Mouse (Mus musculus) left cerebral cortex, postnatal 36 days (tissue): ENCODE measurements around the gene Lonp2. TPM values are rescaled to one million over a fixed set of nuclear protein-coding genes. Genes with fewer than 3 reads are reported as not detected.

Experiments
- DNase-seq, 2 experiments: peaks; one replicate each; pipeline ENCODE4 v3.0.0; 2021 to 2022; ENCODE audit warnings: low spot score in 2 of 2, mixed read lengths in 1 of 2
- intact Hi-C: fragments of 180-260 bp; cut with DNase I; formaldehyde crosslinking; loops from one replicate; pipeline ENCODE4 v1.15.1; 2025
- total RNA-seq, 2 experiments: library from RNA; stranded (reverse); gene quantifications; 2 replicates each; pipeline ENCODE4 v1.2.3; 2021

The Lonp2 gene
- total RNA-seq, 2 experiments from 2014 or later = 65.9 to 67.0 TPM

GRCm38 (mm10) chr8:86698811-86699421 lies 75.1 kb downstream of the Lonp2 start:
- intact Hi-C loops = no loop called here
- DNase-seq = no peak

GRCm38 (mm10) chr8:86699471-86699870 lies 75.6 kb downstream of the Lonp2 start:
- intact Hi-C loops = no loop called here
- DNase-seq = no peak

GRCm38 (mm10) chr8:86702453-86702852 lies 78.6 kb downstream of the Lonp2 start:
- no peak for DNase-seq
- intact Hi-C loops = no loop called here

DNA sequence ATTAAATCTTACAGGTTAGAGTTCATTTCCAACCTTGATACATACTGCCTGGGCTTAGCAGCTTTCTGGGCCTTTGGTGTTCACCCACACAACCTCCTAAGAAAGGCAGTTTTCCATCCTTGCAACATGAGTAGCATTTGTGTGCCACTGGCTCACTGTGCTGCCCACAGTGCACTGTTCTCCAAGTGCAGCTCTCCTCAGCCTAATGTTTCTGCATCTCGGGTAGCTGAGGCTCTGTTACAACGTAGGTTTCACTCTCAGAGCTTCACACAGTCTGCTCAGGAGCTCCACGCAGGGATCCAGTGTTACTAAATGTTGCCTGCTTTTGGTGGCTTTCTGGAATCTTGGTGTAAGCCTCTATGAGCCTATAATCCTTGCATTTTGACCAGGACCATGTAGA lies 81.5 kb downstream of the Lonp2 start:
- no peak for DNase-seq
- intact Hi-C loops = no loop called here

DNA sequence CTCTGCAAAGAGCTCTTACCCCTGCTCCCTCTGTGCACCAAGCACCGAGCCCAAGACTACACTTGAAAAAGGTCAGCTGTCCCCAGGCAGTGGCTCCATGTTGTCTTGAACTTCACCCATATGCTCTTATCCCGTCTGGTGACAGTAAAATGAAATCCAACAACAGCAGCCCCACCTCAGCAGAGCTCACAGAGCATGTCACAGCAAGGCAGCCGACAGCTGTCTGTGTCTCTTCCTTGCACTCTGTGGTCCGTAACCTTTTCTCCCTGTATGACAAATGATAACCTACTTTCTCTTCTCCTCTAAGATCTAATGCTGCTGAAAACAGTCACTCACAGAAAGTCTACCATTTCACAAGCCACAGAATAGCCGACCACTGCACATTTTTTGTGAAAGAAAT lies 82.9 kb downstream of the Lonp2 start:
- intact Hi-C loops = no loop called here
- DNase-seq = no peak

DNA sequence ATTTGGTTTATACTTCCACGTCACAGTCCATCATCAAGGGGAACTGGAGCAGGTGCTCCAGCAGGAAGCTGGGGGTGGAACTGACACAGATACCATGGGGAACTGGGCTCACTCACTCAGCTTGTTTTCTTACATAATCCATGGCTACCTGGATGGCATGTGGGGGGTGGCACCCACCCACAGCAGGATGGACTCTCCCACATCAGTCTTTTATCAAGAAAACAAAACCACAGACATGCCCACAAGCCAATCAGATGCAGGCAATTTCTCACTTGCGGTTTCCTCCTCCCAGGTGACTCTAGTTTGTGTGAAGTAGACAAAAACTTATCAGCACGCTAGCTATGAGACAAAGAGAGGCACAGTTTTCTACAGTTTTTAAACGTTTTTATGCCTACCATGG lies 84.0 kb downstream of the Lonp2 start:
- intact Hi-C loops = no loop called here
- DNase-seq = peak in 1 of 2 experiments; percentile 48

- intact Hi-C loops = loop anchor here (10.0 kb wide), 1 partner anchor 58 kb away; no protein-coding TSS in a partner anchor
These were observed 88.8 kb downstream of the Lonp2 start for GRCm38 (mm10) chr8:86712594-86712993.

DNA sequence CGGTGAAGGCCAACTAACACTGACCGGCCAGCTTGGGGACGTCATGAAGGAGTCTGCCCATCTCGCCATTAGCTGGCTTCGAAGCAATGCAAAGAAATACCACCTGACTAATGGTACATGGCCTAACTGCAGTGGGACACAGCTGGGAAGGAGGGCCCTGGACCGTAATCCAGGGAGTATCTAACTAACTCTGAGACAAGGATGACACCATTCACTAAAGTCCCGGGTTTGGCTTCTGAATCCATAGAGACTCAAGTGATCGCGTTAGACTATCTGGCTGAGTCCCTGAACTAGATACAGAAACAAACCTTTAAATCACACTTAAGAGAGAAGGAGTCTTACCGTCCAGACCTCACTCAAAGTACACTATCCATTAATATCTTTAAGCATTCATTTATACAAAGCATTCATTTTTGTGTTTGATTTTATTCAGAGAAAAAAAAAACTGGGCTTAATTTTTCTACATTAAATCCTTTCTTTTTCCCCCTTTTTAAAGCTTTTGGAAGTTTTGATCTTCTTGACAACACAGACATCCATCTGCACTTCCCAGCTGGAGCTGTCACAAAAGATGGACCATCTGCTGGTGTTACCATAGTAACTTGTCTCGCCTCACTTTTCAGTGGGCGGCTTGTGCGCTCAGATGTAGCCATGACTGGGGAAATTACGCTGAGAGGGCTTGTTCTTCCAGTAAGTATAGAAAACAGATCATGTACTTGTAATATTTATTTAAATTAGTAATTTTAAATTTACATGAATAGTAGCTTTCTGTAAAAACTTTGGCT lies 89.8 kb downstream of the Lonp2 start:
- peak; percentile 62 to 72 for DNase-seq
- intact Hi-C loops = loop anchor here (10.0 kb wide), 1 partner anchor 59 kb away; no protein-coding TSS in a partner anchor

More at GRCm38 (mm10) chr8:86712594-86712993, 88.8 kb downstream of the Lonp2 start:
- DNase-seq = no peak

DNA sequence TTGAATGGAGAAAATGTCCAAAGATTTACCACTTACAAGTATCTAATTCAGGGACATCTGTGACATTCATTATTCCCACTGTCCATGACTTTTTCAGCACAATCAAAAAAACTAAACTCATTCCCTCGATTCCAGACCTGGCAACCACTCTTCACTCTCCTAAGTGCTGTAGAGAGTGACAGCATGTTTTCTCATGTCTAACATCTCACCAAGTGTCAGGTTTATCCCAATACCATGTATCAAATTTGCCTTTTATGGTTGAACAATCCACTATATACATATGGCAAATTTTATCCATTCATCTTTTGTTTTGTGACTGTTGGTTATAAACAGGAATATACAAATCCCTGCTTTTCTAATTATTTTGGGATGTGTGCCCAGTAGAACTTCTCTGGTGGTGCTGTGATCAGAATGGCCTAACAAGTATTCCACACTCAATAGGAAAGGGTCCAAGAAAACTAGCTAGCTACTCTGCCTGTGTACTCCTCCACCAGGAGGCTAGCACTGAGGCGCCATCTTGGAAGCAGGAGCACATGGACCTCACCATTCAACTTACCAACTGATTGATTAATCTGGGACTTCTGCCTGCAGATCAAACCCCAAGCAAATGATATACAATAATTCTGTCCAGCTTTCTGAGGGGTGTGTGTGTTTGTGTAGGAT lies 94.6 kb downstream of the Lonp2 start:
- DNase-seq = no peak
- intact Hi-C loops = loop anchor here (10.0 kb wide), 1 partner anchor 64 kb away; no protein-coding TSS in a partner anchor

- intact Hi-C loops = loop anchor here (10.0 kb wide), 1 partner anchor 65 kb away; no protein-coding TSS in a partner anchor
- DNase-seq = no peak
These were observed 95.5 kb downstream of the Lonp2 start for GRCm38 (mm10) chr8:86719368-86719767.

DNA sequence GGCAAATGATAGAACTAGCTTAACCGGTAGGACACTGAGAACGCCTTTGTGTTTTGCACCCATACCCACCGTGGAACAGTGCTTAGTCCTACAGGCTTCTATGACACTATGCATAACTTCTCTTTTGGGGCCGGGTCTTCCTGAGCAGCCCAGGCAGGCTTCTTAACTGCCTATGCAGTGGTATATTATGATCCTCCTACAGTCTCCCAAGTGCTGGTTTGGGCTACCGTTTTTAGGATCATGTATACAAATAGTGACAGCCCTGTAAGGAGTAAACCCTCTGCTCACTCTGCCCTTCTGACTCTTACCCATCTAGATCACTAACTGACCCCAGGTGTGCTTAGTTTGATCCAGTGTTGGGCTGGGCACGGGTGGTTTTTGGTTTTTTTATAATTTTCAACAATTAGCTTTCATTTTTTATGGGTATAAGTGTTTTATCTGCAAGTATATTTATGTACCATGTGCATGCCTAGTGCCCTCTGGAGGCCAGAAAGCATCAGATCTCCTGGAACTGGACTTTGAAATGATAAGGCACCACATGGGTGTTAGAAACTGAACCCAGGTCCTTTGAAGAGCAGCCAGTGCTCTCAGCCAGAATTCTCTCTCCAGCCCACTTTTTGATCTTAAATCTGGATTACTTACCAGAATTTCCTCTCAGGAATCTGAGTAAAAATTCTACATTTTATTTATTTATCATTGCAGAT lies 97.1 kb downstream of the Lonp2 start:
- no peak for DNase-seq
- intact Hi-C loops = no loop called here

- intact Hi-C loops = no loop called here
- no peak for DNase-seq
These were observed 97.6 kb downstream of the Lonp2 start for GRCm38 (mm10) chr8:86721490-86721889.

GRCm38 (mm10) chr8:86726959-86727358 lies 103.1 kb downstream of the Lonp2 start:
- intact Hi-C loops = no loop called here
- DNase-seq = no peak

- no peak for DNase-seq
- intact Hi-C loops = no loop called here
These were observed 104.5 kb downstream of the Lonp2 start for GRCm38 (mm10) chr8:86728224-86728950.

DNA sequence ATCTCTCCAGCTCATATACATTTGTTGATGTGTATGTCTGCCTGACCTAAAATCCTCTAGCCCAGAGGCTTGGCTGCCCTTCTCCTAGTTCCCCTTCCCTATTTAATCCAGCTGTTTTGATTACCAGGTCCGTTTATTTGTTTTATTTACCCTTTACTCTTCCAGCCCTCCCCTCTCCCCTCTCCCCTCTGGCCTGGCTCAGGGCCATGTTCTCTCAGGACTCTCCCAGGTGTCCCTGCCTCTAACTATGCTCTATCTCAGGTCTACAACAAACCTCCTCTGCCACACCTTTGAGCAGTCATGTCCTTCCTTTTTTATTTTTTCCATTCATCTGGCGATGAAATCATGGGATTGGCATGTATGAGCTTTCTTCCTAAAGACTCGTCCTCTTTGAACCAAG lies 106.5 kb downstream of the Lonp2 start:
- no peak for DNase-seq
- intact Hi-C loops = no loop called here

DNA sequence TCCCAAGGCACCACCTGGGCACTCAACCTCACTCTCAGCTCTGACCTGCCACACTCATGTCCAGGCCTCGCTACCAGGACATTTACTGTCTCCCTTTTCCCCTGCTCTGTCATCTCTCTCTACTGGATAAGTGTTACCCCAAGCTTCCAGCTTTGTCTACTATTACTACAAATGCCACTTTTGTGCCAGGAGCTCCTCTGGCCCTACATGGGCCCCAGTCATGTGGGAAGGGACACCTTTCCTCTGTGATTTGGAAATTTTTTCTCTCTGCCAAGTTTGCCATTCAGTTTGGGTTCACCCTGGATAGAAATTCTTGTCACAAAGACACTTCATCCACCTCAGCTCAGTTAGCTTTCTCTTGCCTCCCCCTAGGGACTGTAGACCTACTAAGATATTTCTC lies 107.0 kb downstream of the Lonp2 start:
- intact Hi-C loops = no loop called here
- no peak for DNase-seq

DNA sequence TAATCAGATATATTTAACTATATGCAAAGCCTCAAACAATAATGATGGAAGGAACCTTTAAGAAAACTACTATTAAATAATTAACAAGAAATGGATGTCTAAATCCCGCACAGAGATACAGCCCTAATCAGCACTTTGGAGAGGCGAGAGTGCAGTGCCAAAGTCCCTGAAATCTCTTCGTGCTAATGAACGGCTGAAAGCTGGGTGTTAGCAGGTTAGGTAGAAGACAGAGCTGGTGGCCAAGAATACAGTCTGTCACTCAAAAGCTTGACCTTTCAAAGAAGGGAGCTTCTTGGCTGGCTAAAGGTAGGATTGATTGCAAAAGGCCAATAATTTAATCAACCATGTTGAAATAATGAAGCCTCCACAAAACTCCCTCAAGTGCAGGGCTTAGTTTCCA lies 110.3 kb downstream of the Lonp2 start:
- intact Hi-C loops = no loop called here
- no peak for DNase-seq

- intact Hi-C loops = no loop called here
- no peak for DNase-seq
These were observed 111.1 kb downstream of the Lonp2 start for GRCm38 (mm10) chr8:86734954-86735353.

DNA sequence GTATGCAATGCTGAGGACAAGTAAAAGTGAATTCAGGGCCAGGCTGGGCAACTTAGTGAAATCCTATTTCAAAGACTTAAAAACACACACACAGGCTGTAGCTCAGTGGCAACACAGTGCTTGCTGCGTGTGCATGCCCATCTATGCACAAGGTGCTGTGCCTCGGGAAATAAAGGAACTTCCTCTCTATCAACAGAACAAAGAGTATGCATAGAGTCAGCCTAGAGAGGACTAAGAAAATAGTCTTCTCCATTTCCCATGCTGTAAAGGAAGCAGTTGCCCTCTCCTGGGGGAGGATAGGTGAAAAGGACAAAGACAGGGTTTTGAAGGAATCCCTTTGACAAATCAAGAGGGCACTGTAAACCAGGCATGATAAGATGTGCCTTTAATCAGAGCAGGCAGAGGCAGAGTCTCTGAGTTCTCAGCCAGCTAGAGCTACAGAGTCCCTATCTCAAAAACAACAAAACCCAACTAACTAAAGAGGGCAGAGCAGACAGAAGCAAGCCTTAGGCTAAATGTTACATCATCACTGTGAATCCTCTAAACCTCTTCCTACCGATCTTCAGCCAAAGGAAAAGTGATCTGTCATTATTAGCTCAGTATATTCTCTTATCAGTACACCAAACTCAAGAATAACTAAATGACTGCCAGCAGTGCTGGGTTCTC lies 111.7 kb downstream of the Lonp2 start:
- DNase-seq = no peak
- intact Hi-C loops = no loop called here
